Mouse (Mus musculus): Measurements from ENCODE around the gene Gm20509. TPM values are rescaled to one million over a fixed set of nuclear protein-coding genes. Genes with fewer than 3 reads are reported as not detected.

Gm20509 gene
- polyA plus RNA-seq (2012; rRNA removed) = not detected in 2 replicates

GRCm38 (mm10) chr9:73102181-73102580, at the start of gene Gm20509:
Gene Gm20509, plus strand, starts transcription at chr9:73102470.

GRCm38 (mm10) chr9:73101536-73101935, 734 bp upstream of the Gm20509 start, which contains the start of gene Khdc3:
Gene Khdc3, plus strand, starts transcription at chr9:73101836.

GRCm38 (mm10) chr9:73112919-73113906, 10.9 kb downstream of the Gm20509 start, which contains the start of gene Rsl24d1:
Gene Rsl24d1, plus strand, starts transcription at chr9:73113426.

Other genes with a start within 250 kb of the Gm20509 start
- gene Pygo1, start 176.8 kb upstream of the Gm20509 start, polyA plus RNA-seq (2012; rRNA removed) = 0.13 and 0.16 TPM in 2 replicates
- gene Dyx1c1, start 143.7 kb upstream of the Gm20509 start, polyA plus RNA-seq (2012; rRNA removed) = 0.19 and 0.24 TPM in 2 replicates
- gene Gm44503, start 143.6 kb upstream of the Gm20509 start, polyA plus RNA-seq (2012; rRNA removed) = not detected in 2 replicates
- gene Ccpg1os, start 117.1 kb upstream of the Gm20509 start, polyA plus RNA-seq (2012; rRNA removed) = 4.3 and 4.4 TPM in 2 replicates
- 7.5 and 8.2 TPM in 2 replicates for gene Ccpg1, start 117.0 kb upstream of the Gm20509 start, polyA plus RNA-seq (2012; rRNA removed)
- 3.8 and 4.2 TPM in 2 replicates for gene Pigb, start 62.1 kb upstream of the Gm20509 start, polyA plus RNA-seq (2012; rRNA removed)
- gene Rab27a, start 57.6 kb upstream of the Gm20509 start, polyA plus RNA-seq (2012; rRNA removed) = 4.6 and 5.8 TPM in 2 replicates
- 0.21 and 0.30 TPM in 2 replicates for gene Khdc3, start 634 bp upstream of the Gm20509 start, polyA plus RNA-seq (2012; rRNA removed)
- gene Rsl24d1, start 11.0 kb downstream of the Gm20509 start, polyA plus RNA-seq (2012; rRNA removed) = 23.0 and 24.2 TPM in 2 replicates

Measured in liver, embryonic 18 days (tissue).